Mouse (Mus musculus) spleen, postnatal 14 days (tissue): ENCODE data around the gene Frg2f1.
"Not testable (repeated sequence)": the region's sequence is repeated elsewhere in the genome, so short reads cannot be mapped to it uniquely, and the experiment has no call there.

Experiments used
- DNase-seq, 2 experiments: peaks; one replicate each; pipeline ENCODE4 v3.0.0; 2021 to 2022; ENCODE audit warnings: low spot score in 2 of 2

Gene Frg2f1

GRCm38 (mm10) chr4:119539031-119539824 is at the start of gene Frg2f1:
TSS of gene Frg2f1 (minus strand) at chr4:119539529.
- peak; percentile 84 to 86 for DNase-seq

- no peak for DNase-seq
Measured at GRCm38 (mm10) chr4:119588037-119588436, 48.7 kb upstream of the Frg2f1 start.

- DNase-seq, result no peak
Measured at GRCm38 (mm10) chr4:119575459-119575858, 36.1 kb upstream of the Frg2f1 start.

- no peak for DNase-seq
Measured at GRCm38 (mm10) chr4:119574504-119574903, 35.2 kb upstream of the Frg2f1 start.

DNA sequence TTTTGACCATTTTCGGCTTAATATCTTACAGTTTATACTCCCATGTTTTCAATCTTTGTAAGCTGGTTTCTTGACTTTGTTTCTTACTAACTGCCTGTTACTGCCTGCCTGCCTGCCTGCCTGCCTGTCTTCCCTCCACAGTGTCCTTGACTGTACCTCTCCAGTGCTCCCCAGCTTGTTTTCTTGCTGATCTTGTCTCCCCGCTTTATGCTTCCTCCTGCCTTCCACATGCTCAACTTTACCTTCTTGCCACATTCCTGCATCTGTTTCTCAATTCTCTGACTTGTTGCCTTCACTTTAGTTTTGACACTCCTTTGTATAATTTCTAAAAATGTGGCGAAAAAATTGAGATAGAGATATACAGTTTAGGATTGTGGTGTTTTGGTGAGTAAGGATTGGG is 33.4 kb upstream of the Frg2f1 start:
- DNase-seq, result no peak

- no peak for DNase-seq
Measured at GRCm38 (mm10) chr4:119566322-119566835, 27.1 kb upstream of the Frg2f1 start.

GRCm38 (mm10) chr4:119563136-119563535 is 23.8 kb upstream of the Frg2f1 start:
- DNase-seq, result no peak

- no peak for DNase-seq
Measured at GRCm38 (mm10) chr4:119555466-119555865, 16.1 kb upstream of the Frg2f1 start.

DNA sequence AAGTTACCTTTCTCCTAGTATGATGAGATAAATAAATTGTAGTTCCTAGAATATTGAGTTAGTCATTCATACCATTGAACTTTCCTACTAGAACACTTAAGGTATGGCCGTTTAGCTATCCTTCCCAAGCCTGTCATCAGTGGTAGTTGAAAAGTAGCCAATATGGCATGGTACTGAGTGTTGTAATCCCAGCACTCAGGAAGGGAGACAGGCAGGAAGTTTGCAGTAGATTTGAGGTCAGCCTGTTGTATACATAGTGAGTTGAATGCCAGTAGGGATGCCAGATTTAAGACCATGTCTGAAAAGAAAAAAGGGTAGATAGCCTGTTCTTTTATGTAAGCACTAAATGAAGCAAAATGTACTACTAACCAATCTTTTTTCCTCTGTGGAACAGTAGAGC is 11.5 kb upstream of the Frg2f1 start:
- DNase-seq, result no peak

GRCm38 (mm10) chr4:119540533-119540890 is 1.2 kb upstream of the Frg2f1 start:
- no peak for DNase-seq

DNA sequence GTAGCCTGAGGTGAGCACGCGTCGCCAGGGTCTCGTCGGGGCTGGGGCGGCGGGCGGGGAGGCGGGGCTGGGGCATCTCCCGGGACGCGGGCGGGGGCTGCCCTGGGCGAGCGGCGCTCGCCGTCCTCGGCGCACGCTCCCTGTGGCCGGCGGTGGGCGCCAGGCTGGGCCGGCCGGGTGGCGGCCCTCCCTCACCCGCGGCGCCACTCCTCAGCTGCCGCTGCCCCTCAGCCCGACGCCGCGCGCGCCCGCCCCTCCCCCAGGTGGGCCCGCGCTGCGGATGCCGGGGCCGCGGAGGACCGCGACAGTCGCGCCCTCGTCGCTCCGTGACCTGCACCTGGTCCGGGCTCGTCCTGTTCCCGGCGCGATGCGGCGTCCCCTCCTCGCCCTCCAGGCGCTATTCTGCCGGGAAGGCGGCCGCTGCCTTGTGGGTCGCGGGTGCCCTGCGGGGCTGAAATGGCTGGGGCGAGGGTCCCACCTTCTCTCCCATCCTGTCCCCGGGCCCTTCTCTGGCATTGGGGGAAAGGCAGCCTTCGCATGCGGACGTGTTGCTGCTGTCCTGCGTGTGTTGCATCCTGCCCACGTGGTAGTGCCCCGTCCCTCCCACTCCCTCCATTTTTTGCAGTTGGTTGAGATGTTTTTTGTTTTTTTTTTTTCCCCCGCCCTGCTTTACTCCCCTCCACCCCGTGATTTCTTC is 655 bp upstream of the Frg2f1 start:
- DNase-seq, result peak; percentile 12 to 20

GRCm38 (mm10) chr4:119537436-119537835 is 1.9 kb downstream of the Frg2f1 start:
- DNase-seq, result no peak

- DNase-seq, result not testable (repeated sequence)
Measured at GRCm38 (mm10) chr4:119536615-119537014, 2.7 kb downstream of the Frg2f1 start, which contains the start of gene Foxj3. TSS of gene Foxj3 (plus strand) at chr4:119537004.

- no peak for DNase-seq
Measured at GRCm38 (mm10) chr4:119535103-119535502, 4.2 kb downstream of the Frg2f1 start.

GRCm38 (mm10) chr4:119531813-119532212 is 7.5 kb downstream of the Frg2f1 start:
- no peak for DNase-seq

DNA sequence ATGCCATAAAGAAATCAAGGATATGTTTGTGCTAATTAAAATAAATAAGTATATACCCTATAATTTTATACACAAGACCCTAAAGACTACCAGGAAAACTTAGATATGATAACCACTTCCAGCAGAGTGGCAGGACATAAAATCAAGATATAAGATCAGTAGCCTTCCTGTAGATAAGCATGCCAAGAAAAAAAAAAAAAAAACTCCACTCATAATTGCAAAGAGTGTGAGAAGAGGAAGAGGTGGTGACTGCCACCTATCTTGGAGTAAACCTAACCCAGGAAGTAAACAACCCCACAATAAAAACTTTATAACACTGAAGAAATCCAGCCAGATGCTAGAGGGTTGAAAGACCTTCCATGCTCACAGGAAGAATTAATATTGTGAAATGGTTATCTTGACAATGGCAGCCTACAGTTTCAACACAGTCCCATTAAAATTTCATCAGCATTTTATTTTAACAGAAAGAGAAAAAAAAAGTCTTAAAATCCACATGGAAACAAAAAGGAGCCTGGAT is 12.9 kb downstream of the Frg2f1 start:
- no peak for DNase-seq

- DNase-seq, result no peak
Measured at GRCm38 (mm10) chr4:119524466-119524865, 14.9 kb downstream of the Frg2f1 start.

- no peak for DNase-seq
Measured at GRCm38 (mm10) chr4:119524010-119524409, 15.3 kb downstream of the Frg2f1 start.

DNA sequence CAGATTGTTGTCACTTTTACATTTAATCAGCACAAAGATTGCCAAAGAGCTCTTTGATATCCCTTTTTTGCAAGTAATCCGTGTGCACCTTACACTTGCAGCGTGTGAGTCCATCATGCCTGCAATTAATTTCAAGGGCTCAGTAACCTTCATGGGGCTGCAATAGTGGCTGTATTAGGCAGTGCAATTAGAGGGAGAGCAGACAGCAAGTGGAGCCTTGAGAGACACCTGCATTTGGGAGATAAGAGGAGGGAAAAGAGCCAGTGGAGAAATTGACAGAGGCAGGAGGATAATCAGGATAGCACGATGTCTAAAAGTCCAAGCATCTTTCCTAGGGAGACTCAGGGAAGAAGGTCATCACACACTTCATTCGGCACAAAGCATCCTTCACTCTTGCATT is 15.8 kb downstream of the Frg2f1 start:
- DNase-seq, result no peak

GRCm38 (mm10) chr4:119512731-119513141 is 26.6 kb downstream of the Frg2f1 start:
- DNase-seq, result no peak

DNA sequence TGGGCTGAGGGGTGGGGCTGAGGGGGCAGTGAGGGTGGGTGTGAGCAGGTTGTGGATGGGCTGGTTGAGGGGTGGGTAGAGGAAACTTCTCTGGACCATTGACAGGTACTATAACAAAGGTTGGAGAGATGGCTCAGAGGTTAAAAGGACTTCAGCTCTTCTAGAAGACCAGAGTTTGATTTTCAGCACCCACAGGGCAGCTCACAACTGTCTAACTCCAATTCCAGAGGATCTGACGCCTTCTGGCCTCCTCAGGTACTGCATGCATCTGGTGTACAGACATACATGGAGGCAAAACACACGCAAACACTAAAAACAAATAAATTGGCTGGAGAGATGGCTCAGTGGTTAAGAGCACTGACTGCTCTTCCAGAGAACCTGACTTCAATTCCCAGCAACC is 27.7 kb downstream of the Frg2f1 start:
- DNase-seq, result no peak

GRCm38 (mm10) chr4:119498319-119498848 is 40.9 kb downstream of the Frg2f1 start:
- DNase-seq, result no peak
